Mouse (Mus musculus): ENCODE measurements around the gene Arhgap32. TPM values are rescaled to one million over a fixed set of nuclear protein-coding genes. Genes with fewer than 3 reads are reported as not detected.

Arhgap32 gene
- polyA plus RNA-seq, 2 experiments, result 8.9 to 12.1 TPM

- H3K9me3 ChIP-seq (ENCODE audit: control insufficient read depth, low read length), result no peaks in the 10 kb centered on the region
- ATAC-seq (ENCODE audit: low FRiP score, low read depth) (no peak), DNase-seq (ENCODE audit: low spot score) (no peak)
- no peaks in the 10 kb centered on the region for H3K4me1 ChIP-seq (ENCODE audit: control insufficient read depth, insufficient read depth, low read length)
- TF ChIP-seq POLR2A (IDR thresholded peaks at IDR 0.05; ENCODE audit: borderline replicate concordance, extremely low read depth, insufficient read depth, insufficient read length), result no peak
- no peak overlapping the region for H3K9ac ChIP-seq (ENCODE audit: low read depth, low read length, severe bottlenecking)
- no peak overlapping the region for H3K4me3 ChIP-seq (replicated peaks; ENCODE audit: low read length)
- no peak overlapping the region for H3K4me2 ChIP-seq (replicated peaks; ENCODE audit: low read depth, low read length, severe bottlenecking)
- 0 out of 2 replicates have a peak, but pooled peaks cover 7% of the 10 kb centered on the region for H3K36me3 ChIP-seq (ENCODE audit: control insufficient read depth, insufficient read depth, low read length)
- no peak overlapping the region for H3K27ac ChIP-seq (replicated peaks; ENCODE audit: low read depth, low read length)
- H3K27me3 ChIP-seq (ENCODE audit: control insufficient read depth, insufficient read depth, low read length), result no peaks in the 10 kb centered on the region
- 95% methylated on average over 5 of the region's 5 CpGs for WGBS
Observed at GRCm38 (mm10) chr9:32240449-32240848, 124.5 kb downstream of the Arhgap32 start.

GRCm38 (mm10) chr9:32241637-32242199 is 125.8 kb downstream of the Arhgap32 start:
- DNase-seq (ENCODE audit: low spot score), result no peak
- Histone ChIP-seq H3K9ac (ENCODE audit: low read depth, low read length, severe bottlenecking) (no peak overlapping the region), H3K4me3 (replicated peaks; ENCODE audit: low read length) (no peak overlapping the region), H3K4me1 (ENCODE audit: control insufficient read depth, insufficient read depth, low read length) (no peaks in the 10 kb centered on the region), H3K4me2 (replicated peaks; ENCODE audit: low read depth, low read length, severe bottlenecking) (no peak overlapping the region), H3K27me3 (ENCODE audit: control insufficient read depth, insufficient read depth, low read length) (no peaks in the 10 kb centered on the region), H3K36me3 (ENCODE audit: control insufficient read depth, insufficient read depth, low read length) (0 out of 2 replicates have a peak, but pooled peaks cover 13% of the 10 kb centered on the region), H3K9me3 (ENCODE audit: control insufficient read depth, low read length) (no peaks in the 10 kb centered on the region), H3K27ac (replicated peaks; ENCODE audit: low read depth, low read length) (no peak overlapping the region)
- 89% methylated on average over 9 of the region's 9 CpGs for WGBS
- ATAC-seq (ENCODE audit: low FRiP score, low read depth), result no peak
- no peak for TF ChIP-seq POLR2A (IDR thresholded peaks at IDR 0.05; ENCODE audit: borderline replicate concordance, extremely low read depth, insufficient read depth, insufficient read length)

GRCm38 (mm10) chr9:32242921-32243617 is 127.1 kb downstream of the Arhgap32 start:
- H3K9ac ChIP-seq (ENCODE audit: low read depth, low read length, severe bottlenecking), result no peak overlapping the region
- no peaks in the 10 kb centered on the region for H3K27me3 ChIP-seq (ENCODE audit: control insufficient read depth, insufficient read depth, low read length)
- 62% methylated on average over 2 of the region's 2 CpGs for WGBS
- no peak for DNase-seq (ENCODE audit: low spot score)
- H3K36me3 ChIP-seq (ENCODE audit: control insufficient read depth, insufficient read depth, low read length), result peaks cover 19% of the 10 kb centered on the region
- H3K4me1 ChIP-seq (ENCODE audit: control insufficient read depth, insufficient read depth, low read length), result no peaks in the 10 kb centered on the region
- H3K4me2 ChIP-seq (replicated peaks; ENCODE audit: low read depth, low read length, severe bottlenecking), result no peak overlapping the region
- H3K9me3 ChIP-seq (ENCODE audit: control insufficient read depth, low read length), result no peaks in the 10 kb centered on the region
- TF ChIP-seq POLR2A (IDR thresholded peaks at IDR 0.05; ENCODE audit: borderline replicate concordance, extremely low read depth, insufficient read depth, insufficient read length), result no peak
- no peak overlapping the region for H3K27ac ChIP-seq (replicated peaks; ENCODE audit: low read depth, low read length)
- no peak overlapping the region for H3K4me3 ChIP-seq (replicated peaks; ENCODE audit: low read length)
- no peak for ATAC-seq (ENCODE audit: low FRiP score, low read depth)

GRCm38 (mm10) chr9:32245237-32245636 is 129.3 kb downstream of the Arhgap32 start:
- no peak overlapping the region for H3K4me3 ChIP-seq (replicated peaks; ENCODE audit: low read length)
- no peak for ATAC-seq (ENCODE audit: low FRiP score, low read depth)
- H3K9ac ChIP-seq (ENCODE audit: low read depth, low read length, severe bottlenecking), result no peak overlapping the region
- TF ChIP-seq POLR2A (IDR thresholded peaks at IDR 0.05; ENCODE audit: borderline replicate concordance, extremely low read depth, insufficient read depth, insufficient read length), result no peak
- no peaks in the 10 kb centered on the region for H3K27me3 ChIP-seq (ENCODE audit: control insufficient read depth, insufficient read depth, low read length)
- WGBS, result 93% methylated on average over 3 of the region's 3 CpGs
- peaks cover 31% of the 10 kb centered on the region for H3K36me3 ChIP-seq (ENCODE audit: control insufficient read depth, insufficient read depth, low read length)
- no peak overlapping the region for H3K27ac ChIP-seq (replicated peaks; ENCODE audit: low read depth, low read length)
- no peak for DNase-seq (ENCODE audit: low spot score)
- H3K4me2 ChIP-seq (replicated peaks; ENCODE audit: low read depth, low read length, severe bottlenecking), result no peak overlapping the region
- no peaks in the 10 kb centered on the region for H3K9me3 ChIP-seq (ENCODE audit: control insufficient read depth, low read length)
- no peaks in the 10 kb centered on the region for H3K4me1 ChIP-seq (ENCODE audit: control insufficient read depth, insufficient read depth, low read length)

GRCm38 (mm10) chr9:32246123-32246716 is 130.3 kb downstream of the Arhgap32 start:
- DNase-seq (ENCODE audit: low spot score), result no peak
- H3K4me3 ChIP-seq (replicated peaks; ENCODE audit: low read length), result no peak overlapping the region
- no peaks in the 10 kb centered on the region for H3K4me1 ChIP-seq (ENCODE audit: control insufficient read depth, insufficient read depth, low read length)
- H3K27me3 ChIP-seq (ENCODE audit: control insufficient read depth, insufficient read depth, low read length), result no peaks in the 10 kb centered on the region
- 74% methylated on average over 6 of the region's 6 CpGs for WGBS
- no peak for ATAC-seq (ENCODE audit: low FRiP score, low read depth)
- TF ChIP-seq POLR2A (IDR thresholded peaks at IDR 0.05; ENCODE audit: borderline replicate concordance, extremely low read depth, insufficient read depth, insufficient read length), result no peak
- no peaks in the 10 kb centered on the region for H3K9me3 ChIP-seq (ENCODE audit: control insufficient read depth, low read length)
- peaks cover 36% of the 10 kb centered on the region for H3K36me3 ChIP-seq (ENCODE audit: control insufficient read depth, insufficient read depth, low read length)
- no peak overlapping the region for H3K27ac ChIP-seq (replicated peaks; ENCODE audit: low read depth, low read length)
- no peak overlapping the region for H3K4me2 ChIP-seq (replicated peaks; ENCODE audit: low read depth, low read length, severe bottlenecking)
- H3K9ac ChIP-seq (ENCODE audit: low read depth, low read length, severe bottlenecking), result no peak overlapping the region
